Mouse (Mus musculus): ENCODE data around the gene Rabep2. TPM values are rescaled to one million over a fixed set of nuclear protein-coding genes. Genes with fewer than 3 reads are reported as not detected.
"Not testable (repeated sequence)": the region's sequence is repeated elsewhere in the genome, so short reads cannot be mapped to it uniquely, and the experiment has no call there.

The Rabep2 gene
- polyA plus RNA-seq (2012; rRNA removed), result 24.7 and 25.7 TPM in 2 replicates

GRCm38 (mm10) chr7:126428631-126429502 is at the start of gene Rabep2:
Gene Rabep2, plus strand, starts transcription at chr7:126428759.
- Histone ChIP-seq H3K4me1 (ENCODE audit: control insufficient read depth, insufficient read depth, low read length) (no peaks in the 10 kb centered on the region; the same call in 1 of the 2 replicates), H3K27me3 (replicated peaks; ENCODE audit: control insufficient read depth, insufficient read depth, low read length) (no peaks in the 10 kb centered on the region), H3K27ac (ENCODE audit: insufficient read depth, low read depth, low read length) (peak within 1 kb of the TSS; percentile 87), H3K4me3 (ENCODE audit: insufficient read depth, low read depth, low read length) (peak within 1 kb of the TSS; percentile 81), H3K36me3 (ENCODE audit: control insufficient read depth, insufficient read depth, low read length) (no peaks in the 10 kb centered on the region)
- TF ChIP-seq POLR2A (IDR thresholded peaks at IDR 0.05; ENCODE audit: low read depth, low read length) (no peak), CTCF (conservative IDR thresholded peaks at IDR 0.05; ENCODE audit: insufficient read depth, insufficient read length, low read depth, low read length) (no peak)
- peak; percentile 97 for DNase-seq
- under 1% methylated on average over 82 of the region's 82 CpGs for WGBS

DNA sequence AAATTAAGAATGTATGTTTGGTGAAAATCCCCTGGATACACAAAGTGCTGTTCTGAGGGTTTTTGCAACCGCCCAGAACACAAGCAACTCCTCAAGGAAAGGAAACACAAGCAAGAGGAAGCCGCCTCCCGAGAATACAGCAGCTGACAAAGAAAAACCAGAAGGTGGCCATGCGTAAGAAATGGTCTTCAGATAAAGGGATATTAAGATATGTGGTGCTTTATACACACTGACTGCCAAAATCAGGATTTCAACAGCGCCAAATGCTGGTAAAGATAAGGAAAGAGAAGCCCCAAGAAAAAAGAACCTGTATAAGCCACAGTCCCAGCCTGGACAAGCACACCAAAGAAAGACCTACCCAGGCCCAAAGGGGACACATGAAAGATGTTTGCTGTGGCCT is 45.0 kb upstream of the Rabep2 start:
- Histone ChIP-seq H3K27ac (ENCODE audit: insufficient read depth, low read depth, low read length) (no peak overlapping the region), H3K4me1 (ENCODE audit: control insufficient read depth, insufficient read depth, low read length) (no peaks in the 10 kb centered on the region), H3K36me3 (ENCODE audit: control insufficient read depth, insufficient read depth, low read length) (no peaks in the 10 kb centered on the region), H3K27me3 (replicated peaks; ENCODE audit: control insufficient read depth, insufficient read depth, low read length) (no peaks in the 10 kb centered on the region), H3K4me3 (ENCODE audit: insufficient read depth, low read depth, low read length) (no peak overlapping the region)
- no peak for DNase-seq
- TF ChIP-seq CTCF (conservative IDR thresholded peaks at IDR 0.05; ENCODE audit: insufficient read depth, insufficient read length, low read depth, low read length) (no peak), POLR2A (IDR thresholded peaks at IDR 0.05; ENCODE audit: low read depth, low read length) (no peak)
- 84% methylated on average over 5 of the region's 5 CpGs for WGBS

DNA sequence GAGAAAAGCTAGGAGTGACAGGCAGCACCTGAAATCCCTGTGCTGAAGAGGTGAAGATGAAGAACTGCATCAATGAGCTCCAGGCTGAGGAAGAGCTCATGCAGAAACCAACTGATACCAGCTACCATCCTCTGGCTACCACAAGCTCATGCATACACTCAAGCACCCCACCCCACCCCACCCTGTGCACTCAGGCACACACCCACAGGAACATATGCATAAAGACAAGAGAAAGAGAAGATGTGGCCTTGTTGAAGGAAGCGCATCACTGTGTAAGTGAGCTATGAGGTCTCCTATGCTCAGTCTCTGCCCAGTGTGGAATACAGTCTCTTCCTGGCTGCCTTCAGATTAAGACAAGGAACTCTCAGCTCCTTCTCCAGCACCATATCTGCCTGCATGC is 40.4 kb upstream of the Rabep2 start:
- TF ChIP-seq POLR2A (IDR thresholded peaks at IDR 0.05; ENCODE audit: low read depth, low read length), result no peak
- TF ChIP-seq CTCF (conservative IDR thresholded peaks at IDR 0.05; ENCODE audit: insufficient read depth, insufficient read length, low read depth, low read length), result no peak
- no peak for DNase-seq
- H3K4me1 ChIP-seq (ENCODE audit: control insufficient read depth, insufficient read depth, low read length), result no peaks in the 10 kb centered on the region
- WGBS, result 96% methylated on average over 1 of the region's 1 CpGs
- H3K4me3 ChIP-seq (ENCODE audit: insufficient read depth, low read depth, low read length), result no peak overlapping the region
- no peaks in the 10 kb centered on the region; the same call in 1 of the 2 replicates for H3K36me3 ChIP-seq (ENCODE audit: control insufficient read depth, insufficient read depth, low read length)
- H3K27me3 ChIP-seq (replicated peaks; ENCODE audit: control insufficient read depth, insufficient read depth, low read length), result no peaks in the 10 kb centered on the region
- no peak overlapping the region for H3K27ac ChIP-seq (ENCODE audit: insufficient read depth, low read depth, low read length)

- not testable (repeated sequence) for H3K4me1 ChIP-seq (ENCODE audit: control insufficient read depth, insufficient read depth, low read length); H3K4me3 ChIP-seq (ENCODE audit: insufficient read depth, low read depth, low read length); H3K27me3 ChIP-seq (replicated peaks; ENCODE audit: control insufficient read depth, insufficient read depth, low read length); DNase-seq; H3K36me3 ChIP-seq (ENCODE audit: control insufficient read depth, insufficient read depth, low read length); H3K27ac ChIP-seq (ENCODE audit: insufficient read depth, low read depth, low read length)
- WGBS, result 91% methylated on average over 7 of the region's 7 CpGs
Measured at GRCm38 (mm10) chr7:126392086-126392884, 36.3 kb upstream of the Rabep2 start.

DNA sequence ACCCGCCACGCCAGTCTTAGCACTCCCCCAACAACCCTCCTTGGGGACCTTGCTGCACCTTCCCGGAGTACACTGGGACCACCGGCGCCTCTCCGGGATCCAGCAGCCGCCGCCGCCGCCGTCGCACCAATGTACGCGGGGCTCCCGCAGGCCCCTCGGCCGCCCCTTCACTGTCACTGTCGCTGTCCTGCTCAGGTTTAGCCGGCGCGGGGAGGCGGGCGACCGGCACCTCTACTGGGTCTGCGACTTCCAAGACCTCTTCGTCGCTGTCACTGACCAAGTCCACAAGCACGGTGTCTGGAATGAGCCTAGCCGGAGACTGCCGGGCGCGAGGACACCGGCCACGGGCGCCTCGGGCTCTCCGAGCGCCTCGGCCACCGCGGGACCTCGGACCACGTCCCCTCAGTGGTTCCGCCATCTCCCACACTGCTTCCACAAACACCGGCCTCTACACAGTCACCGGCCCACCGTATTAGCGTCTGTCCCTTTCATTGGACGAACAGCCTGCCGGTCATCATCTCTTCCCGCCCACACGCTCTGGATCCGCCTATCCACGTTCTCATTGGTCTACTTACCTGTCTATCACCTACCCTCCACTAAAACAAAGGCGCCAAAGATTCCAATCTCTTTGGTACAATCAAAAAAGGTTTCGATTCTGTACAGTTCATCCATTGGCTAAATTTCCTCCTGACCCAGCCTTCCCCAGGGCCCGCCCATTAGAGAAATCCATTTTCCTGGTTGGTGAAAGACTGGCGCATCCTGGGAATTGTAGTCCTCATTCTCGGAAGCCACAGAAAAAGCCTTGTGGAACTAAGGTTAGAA is 32.0 kb upstream of the Rabep2 start, which contains the start of gene Nfatc2ip:
Nfatc2ip (minus strand) TSS at position 440 of the 822 bp plus-strand sequence.
- no peak within 1 kb of the TSS for H3K27ac ChIP-seq (ENCODE audit: insufficient read depth, low read depth, low read length)
- peak; percentile 99 for DNase-seq
- H3K4me3 ChIP-seq (ENCODE audit: insufficient read depth, low read depth, low read length), result peak within 1 kb of the TSS; percentile 80
- TF ChIP-seq CTCF (conservative IDR thresholded peaks at IDR 0.05; ENCODE audit: insufficient read depth, insufficient read length, low read depth, low read length) (no peak), POLR2A (IDR thresholded peaks at IDR 0.05; ENCODE audit: low read depth, low read length) (peak; percentile 47)
- WGBS, result under 1% methylated on average over 59 of the region's 59 CpGs
- H3K36me3 ChIP-seq (ENCODE audit: control insufficient read depth, insufficient read depth, low read length), result no peaks in the 10 kb centered on the region
- no peaks in the 10 kb centered on the region for H3K27me3 ChIP-seq (replicated peaks; ENCODE audit: control insufficient read depth, insufficient read depth, low read length)
- no peaks in the 10 kb centered on the region; the same call in 1 of the 2 replicates for H3K4me1 ChIP-seq (ENCODE audit: control insufficient read depth, insufficient read depth, low read length)

GRCm38 (mm10) chr7:126397221-126397620 is 31.3 kb upstream of the Rabep2 start:
- DNase-seq, result no peak
- WGBS, result 59% methylated on average over 6 of the region's 6 CpGs
- Histone ChIP-seq H3K27ac (ENCODE audit: insufficient read depth, low read depth, low read length) (no peak overlapping the region), H3K27me3 (replicated peaks; ENCODE audit: control insufficient read depth, insufficient read depth, low read length) (no peaks in the 10 kb centered on the region), H3K4me3 (ENCODE audit: insufficient read depth, low read depth, low read length) (no peak overlapping the region), H3K4me1 (ENCODE audit: control insufficient read depth, insufficient read depth, low read length) (no peaks in the 10 kb centered on the region; the same call in 1 of the 2 replicates), H3K36me3 (ENCODE audit: control insufficient read depth, insufficient read depth, low read length) (no peaks in the 10 kb centered on the region)
- TF ChIP-seq CTCF (conservative IDR thresholded peaks at IDR 0.05; ENCODE audit: insufficient read depth, insufficient read length, low read depth, low read length) (no peak), POLR2A (IDR thresholded peaks at IDR 0.05; ENCODE audit: low read depth, low read length) (no peak)

All from kidney, adult 2 months (tissue).